Mouse (Mus musculus) ES-E14 (cell line): ENCODE data around the gene Mphosph9.

Source experiments
- CHD2 ChIP-seq: IDR thresholded peaks from 2 replicates; pipeline ENCODE4 v1.6.1; 2014; ENCODE audit warnings: mild to moderate bottlenecking, low read depth, low read length, inconsistent platforms
- MAFK ChIP-seq: IDR thresholded peaks from 2 replicates; pipeline ENCODE4 v1.6.1; 2014; ENCODE audit warnings: mild to moderate bottlenecking, low read depth, low read length, inconsistent platforms; ENCODE audit not compliant: insufficient read depth
- ZC3H11A ChIP-seq: IDR thresholded peaks from 2 replicates; pipeline ENCODE4 v1.6.1; 2012; ENCODE audit warnings: low read depth, mild to moderate bottlenecking, inconsistent platforms, low read length, borderline replicate concordance
- ZNF384 ChIP-seq: IDR thresholded peaks from 2 replicates; pipeline ENCODE4 v1.6.1; 2012; ENCODE audit warnings: low read depth, low read length, inconsistent platforms

- TF ChIP-seq MAFK (no peak), ZNF384 (no peak), ZC3H11A (no peak), CHD2 (no peak)
Observed at GRCm38 (mm10) chr5:124227193-124227592, 100.6 kb downstream of the Mphosph9 start.
